Mouse (Mus musculus): ENCODE measurements at regions not wholly inside any gene's neighbourhood (a gene's known extent, or its start where the extent isn't known, plus 50 kb on each side); places are given as distances from the start of the nearest gene placed in this dataset.

DNA sequence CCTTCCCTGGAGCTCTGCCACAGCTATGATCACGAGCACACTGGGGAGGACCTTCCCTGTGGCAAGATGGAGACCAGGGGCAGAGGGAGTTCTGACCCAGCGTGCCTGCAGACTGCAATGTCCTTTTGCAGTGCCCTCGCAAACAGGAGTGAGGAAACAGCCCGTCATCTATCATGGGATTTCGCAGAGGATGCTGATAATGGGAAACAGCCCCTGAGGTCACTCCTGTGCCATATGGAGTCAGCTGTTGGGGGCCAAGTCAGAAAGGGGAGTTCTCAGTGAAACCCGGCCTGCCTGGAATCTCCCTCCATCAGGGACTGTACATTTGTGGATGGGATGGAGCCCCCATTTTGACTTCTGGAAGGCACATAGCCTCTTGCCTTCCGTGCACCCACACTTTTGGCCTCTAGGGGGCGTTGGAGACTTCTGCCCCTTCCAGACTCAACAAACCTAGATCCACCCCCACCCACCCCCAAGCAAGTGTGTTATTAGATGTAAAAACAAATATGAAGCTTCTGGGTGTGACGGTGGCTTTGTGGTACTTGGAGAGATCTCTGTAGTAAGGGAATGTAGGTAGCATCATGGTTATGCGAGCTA lies 98.1 kb downstream of the Kdr start:
- no peaks in the 10 kb centered on the region for H3K27me3 ChIP-seq
- POLR2A ChIA-PET, result no interaction called here
- no peak for DNase-seq (ENCODE audit: low read depth, low spot score)
- no peak for ATAC-seq
- in situ Hi-C loops (cut with MboI; ENCODE audit: low pct_unique_long_range_greater_than_20kb), result no loop called here
- CTCF ChIA-PET, result interaction anchor here (1.0 to 1.2 kb wide), 2 partner anchors 9 to 10 kb away, joined by 4 read pairs; no protein-coding TSS in a partner anchor
- peak; percentile 24 for TF ChIP-seq CTCF (IDR thresholded peaks at IDR 0.05)

DNA sequence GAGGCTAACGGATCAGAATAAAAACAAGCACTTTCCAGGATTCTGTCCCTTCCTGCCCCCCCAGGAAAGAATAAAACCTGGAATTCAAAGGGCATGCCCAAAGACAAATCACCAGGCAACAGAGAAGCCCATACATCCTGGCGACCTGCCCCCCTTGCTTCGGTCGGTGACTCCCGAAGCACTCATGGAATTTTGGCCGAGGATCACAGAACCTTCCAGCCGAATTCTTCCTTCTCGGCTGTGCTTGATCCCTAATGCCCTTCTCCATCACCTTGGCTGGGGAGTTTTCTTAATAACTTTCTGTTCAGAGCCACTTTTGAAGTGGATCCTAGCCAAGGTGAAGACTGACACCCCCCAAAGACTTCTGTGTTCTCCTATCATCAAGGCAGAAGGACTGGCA lies 99.9 kb downstream of the Kdr start:
- POLR2A ChIA-PET, result no interaction called here
- no peak for DNase-seq (ENCODE audit: low read depth, low spot score)
- ATAC-seq, result no peak
- no peaks in the 10 kb centered on the region for H3K27me3 ChIP-seq
- TF ChIP-seq CTCF (IDR thresholded peaks at IDR 0.05), result no peak
- in situ Hi-C loops (cut with MboI; ENCODE audit: low pct_unique_long_range_greater_than_20kb), result no loop called here
- CTCF ChIA-PET, result no interaction called here

- DNase-seq (ENCODE audit: low read depth, low spot score), result no peak
- ChIA-PET POLR2A (no interaction called here), CTCF (no interaction called here)
- TF ChIP-seq CTCF (IDR thresholded peaks at IDR 0.05), result no peak
- in situ Hi-C loops (cut with MboI; ENCODE audit: low pct_unique_long_range_greater_than_20kb), result no loop called here
- H3K27me3 ChIP-seq, result no peaks in the 10 kb centered on the region
- no peak for ATAC-seq
Measured at GRCm38 (mm10) chr5:75877609-75877971, 100.7 kb downstream of the Kdr start.

DNA sequence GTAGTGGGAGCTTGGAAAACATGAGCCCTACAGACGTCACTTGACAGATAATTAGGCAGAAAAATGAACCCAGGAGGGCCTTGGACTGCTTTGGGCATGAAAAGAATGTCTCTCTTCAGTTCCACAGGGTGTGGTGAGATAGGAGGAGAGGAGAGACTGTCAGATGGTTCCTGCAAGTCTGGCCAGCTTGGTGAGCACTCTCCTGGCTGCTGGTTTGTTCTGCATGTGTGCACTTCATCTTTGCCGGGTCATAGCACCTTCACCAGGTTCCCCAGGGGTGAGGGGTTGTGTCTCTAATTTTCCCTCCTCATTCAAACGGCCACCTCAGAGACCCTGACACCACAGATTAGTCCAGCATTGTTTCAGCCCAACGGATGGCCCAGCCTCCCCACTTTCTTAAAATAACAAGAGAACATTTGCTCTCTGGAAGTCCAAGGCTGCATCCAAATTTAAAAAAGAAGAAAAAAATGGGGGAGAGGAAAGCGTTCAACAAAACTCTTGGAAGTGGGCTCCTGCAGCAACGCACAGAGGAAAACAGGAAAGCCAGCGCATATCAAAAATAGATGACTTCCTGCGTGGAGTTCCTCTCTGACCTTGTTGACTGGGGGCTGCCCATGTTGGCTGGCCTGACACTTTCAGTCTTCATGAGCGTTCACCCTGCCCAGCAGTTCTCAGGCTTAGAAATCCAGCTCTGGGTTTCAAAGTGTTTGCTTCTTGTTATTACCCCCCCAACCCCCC lies 101.2 kb downstream of the Kdr start:
- H3K27me3 ChIP-seq, result no peaks in the 10 kb centered on the region
- CTCF ChIA-PET, result no interaction called here
- DNase-seq (ENCODE audit: low read depth, low spot score), result no peak
- POLR2A ChIA-PET, result no interaction called here
- TF ChIP-seq CTCF (IDR thresholded peaks at IDR 0.05), result no peak
- in situ Hi-C loops (cut with MboI; ENCODE audit: low pct_unique_long_range_greater_than_20kb), result no loop called here
- ATAC-seq, result no peak

- CTCF ChIA-PET, result interaction anchor here (0.7 to 2.3 kb wide), 7 partner anchors 9 to 245 kb away, joined by 3 to 10 read pairs (median 4); no protein-coding TSS in a partner anchor
- no peaks in the 10 kb centered on the region for H3K27me3 ChIP-seq
- in situ Hi-C loops (cut with MboI; ENCODE audit: low pct_unique_long_range_greater_than_20kb), result no loop called here
- ATAC-seq, result peak; percentile 35
- POLR2A ChIA-PET, result no interaction called here
- no peak for DNase-seq (ENCODE audit: low read depth, low spot score)
- peak; percentile 77 for TF ChIP-seq CTCF (IDR thresholded peaks at IDR 0.05)
Measured at GRCm38 (mm10) chr5:75871120-75871519, 107.1 kb downstream of the Kdr start.

GRCm38 (mm10) chr5:75870666-75871065 lies 107.6 kb downstream of the Kdr start:
- H3K27me3 ChIP-seq, result no peaks in the 10 kb centered on the region
- ATAC-seq, result no peak
- CTCF ChIA-PET, result interaction anchor here (0.7 to 2.3 kb wide), 7 partner anchors 8 to 246 kb away, joined by 3 to 10 read pairs (median 4); no protein-coding TSS in a partner anchor
- no peak for TF ChIP-seq CTCF (IDR thresholded peaks at IDR 0.05)
- in situ Hi-C loops (cut with MboI; ENCODE audit: low pct_unique_long_range_greater_than_20kb), result no loop called here
- DNase-seq (ENCODE audit: low read depth, low spot score), result no peak
- POLR2A ChIA-PET, result no interaction called here

GRCm38 (mm10) chr5:75869535-75869934 lies 108.7 kb downstream of the Kdr start:
- ChIA-PET POLR2A (no interaction called here), CTCF (interaction anchor here (2.3 kb wide), 1 partner anchor 10 kb away, joined by 4 read pairs; no protein-coding TSS in a partner anchor)
- no peaks in the 10 kb centered on the region for H3K27me3 ChIP-seq
- ATAC-seq, result no peak
- TF ChIP-seq CTCF (IDR thresholded peaks at IDR 0.05), result no peak
- in situ Hi-C loops (cut with MboI; ENCODE audit: low pct_unique_long_range_greater_than_20kb), result loop anchor here (5.0 to 10.0 kb wide), 2 partner anchors 253 to 545 kb away; no protein-coding TSS in a partner anchor
- no peak for DNase-seq (ENCODE audit: low read depth, low spot score)

DNA sequence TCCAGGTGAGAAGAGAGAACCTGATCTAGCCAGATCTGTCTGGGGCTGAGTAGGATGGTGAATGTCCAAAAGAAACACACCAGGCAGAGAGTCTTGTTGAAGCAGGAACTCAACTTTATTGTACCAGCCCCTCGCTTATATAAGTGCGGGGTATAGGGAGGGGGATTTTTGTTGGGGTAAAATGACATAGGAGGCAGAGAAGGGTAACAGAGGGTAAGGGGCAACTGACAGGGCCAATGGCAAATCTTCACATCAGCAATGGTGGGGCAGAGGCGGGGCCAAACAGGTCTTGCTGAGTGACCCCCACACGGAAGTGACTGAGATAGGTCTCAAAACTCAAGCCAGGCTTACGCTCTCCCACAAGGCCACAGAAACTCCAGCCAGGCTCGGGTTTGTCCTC lies 113.2 kb downstream of the Kdr start:
- H3K27me3 ChIP-seq, result no peaks in the 10 kb centered on the region
- CTCF ChIA-PET, result no interaction called here
- ATAC-seq (no peak), DNase-seq (ENCODE audit: low read depth, low spot score) (no peak)
- in situ Hi-C loops (cut with MboI; ENCODE audit: low pct_unique_long_range_greater_than_20kb), result loop anchor here (5.0 to 10.0 kb wide), 2 partner anchors 257 to 550 kb away; no protein-coding TSS in a partner anchor
- POLR2A ChIA-PET, result no interaction called here
- TF ChIP-seq CTCF (IDR thresholded peaks at IDR 0.05), result no peak

DNA sequence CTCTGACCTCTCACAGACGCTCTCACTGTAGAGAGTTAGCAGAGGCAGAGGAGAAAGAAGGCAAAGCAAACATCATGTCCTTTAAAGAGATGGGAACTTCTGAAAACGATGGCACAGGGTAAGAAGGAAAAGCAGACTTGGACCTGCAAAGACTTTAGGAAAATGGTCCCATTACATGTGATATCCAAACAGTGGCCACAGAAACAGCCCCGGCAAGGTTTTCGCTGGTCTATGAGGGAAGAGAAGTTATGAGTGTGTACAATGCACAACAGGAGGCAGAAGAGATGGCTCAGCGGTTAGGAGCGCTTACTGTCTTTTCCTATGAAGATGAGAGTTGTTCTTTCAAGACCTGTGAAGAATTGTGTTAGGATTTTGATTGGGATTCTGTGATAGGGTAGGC lies 114.9 kb downstream of the Kdr start:
- CTCF ChIA-PET, result interaction anchor here (0.9 to 2.0 kb wide), 4 partner anchors 8 to 256 kb away, joined by 3 to 10 read pairs (median 4); no protein-coding TSS in a partner anchor
- ATAC-seq (no peak), DNase-seq (ENCODE audit: low read depth, low spot score) (no peak)
- no peaks in the 10 kb centered on the region for H3K27me3 ChIP-seq
- in situ Hi-C loops (cut with MboI; ENCODE audit: low pct_unique_long_range_greater_than_20kb), result loop anchor here (10.0 kb wide), 1 partner anchor 551 kb away; no protein-coding TSS in a partner anchor
- TF ChIP-seq CTCF (IDR thresholded peaks at IDR 0.05), result no peak
- POLR2A ChIA-PET, result no interaction called here

- no peaks in the 10 kb centered on the region for H3K27me3 ChIP-seq
- DNase-seq (ENCODE audit: low read depth, low spot score) (no peak), ATAC-seq (peak; percentile 80)
- in situ Hi-C loops (cut with MboI; ENCODE audit: low pct_unique_long_range_greater_than_20kb), result loop anchor here (10.0 kb wide), 1 partner anchor 552 kb away; no protein-coding TSS in a partner anchor
- POLR2A ChIA-PET, result no interaction called here
- CTCF ChIA-PET, result interaction anchor here (0.9 to 2.0 kb wide), 5 partner anchors 9 to 256 kb away, joined by 3 to 10 read pairs (median 3); no protein-coding TSS in a partner anchor
- peak; percentile 75 for TF ChIP-seq CTCF (IDR thresholded peaks at IDR 0.05)
Measured at GRCm38 (mm10) chr5:75862630-75862991, 115.6 kb downstream of the Kdr start.

Measured in Patski (cell line).